Mouse (Mus musculus) forebrain, embryonic 15.5 days (tissue): Measurements from ENCODE around the gene Tmtc4. TPM values are rescaled to one million over a fixed set of nuclear protein-coding genes. Genes with fewer than 3 reads are reported as not detected.

Source experiments
- ATAC-seq: fragments of 200-750 bp; cut with Nextera tagmentation; replicated peaks from 2 replicates; pipeline ENCODE4 v1.8.0; 2017; ENCODE audit warnings: mild to moderate bottlenecking, moderate TSS enrichment, moderate library complexity
- H3K27ac ChIP-seq: fragments of 300-500 bp; sonication (generic); replicated peaks from 2 replicates; pipeline ENCODE4 v1.5.1; 2015; ENCODE audit warnings: mild to moderate bottlenecking, inconsistent platforms
- H3K27me3 ChIP-seq: fragments of 300-500 bp; sonication (generic); 2 replicates; pipeline ENCODE4 v1.6.1; 2015; ENCODE audit warnings: inconsistent platforms
- H3K36me3 ChIP-seq: fragments of 300-500 bp; sonication (generic); 2 replicates; pipeline ENCODE4 v1.6.1; 2015; ENCODE audit warnings: mild to moderate bottlenecking, inconsistent platforms
- H3K4me1 ChIP-seq: fragments of 300-500 bp; sonication (generic); 2 replicates; pipeline ENCODE4 v1.6.1; 2015; ENCODE audit warnings: inconsistent platforms
- H3K4me2 ChIP-seq: fragments of 300-500 bp; sonication (generic); replicated peaks from 2 replicates; pipeline ENCODE4 v1.6.1; 2015; ENCODE audit warnings: mild to moderate bottlenecking, inconsistent platforms
- H3K4me3 ChIP-seq: fragments of 300-500 bp; sonication (generic); 2 replicates; pipeline ENCODE4 v1.5.1; 2015; ENCODE audit warnings: mild to moderate bottlenecking, inconsistent platforms
- H3K9ac ChIP-seq: fragments of 300-500 bp; sonication (generic); replicated peaks from 2 replicates; pipeline ENCODE4 v1.6.1; 2015; ENCODE audit warnings: mild to moderate bottlenecking, inconsistent platforms
- H3K9me3 ChIP-seq: fragments of 300-500 bp; sonication (generic); 2 replicates; pipeline ENCODE4 v1.6.1; 2016; ENCODE audit warnings: inconsistent platforms
- WGBS: fragments of 180-500 bp; shearing (Covaris S2); methylation state at CpG from one replicate; pipeline ENCODE4 v1.1.7; 2015; ENCODE audit warnings: mixed read lengths; 5-methylcytosine and 5-hydroxymethylcytosine counted together
- polyA plus RNA-seq: library from polyadenylated mRNA; unstranded; fragments of >200 nt; fragmentation: Nextera tagmentation; extraction: Ambion mirVana; gene quantifications from 2 replicates; pipeline ENCODE4 v1.2.1, GENCODE M21; 2015

Tmtc4 gene
- polyA plus RNA-seq, 1 experiment from 2014 or later = 39.1 TPM

DNA sequence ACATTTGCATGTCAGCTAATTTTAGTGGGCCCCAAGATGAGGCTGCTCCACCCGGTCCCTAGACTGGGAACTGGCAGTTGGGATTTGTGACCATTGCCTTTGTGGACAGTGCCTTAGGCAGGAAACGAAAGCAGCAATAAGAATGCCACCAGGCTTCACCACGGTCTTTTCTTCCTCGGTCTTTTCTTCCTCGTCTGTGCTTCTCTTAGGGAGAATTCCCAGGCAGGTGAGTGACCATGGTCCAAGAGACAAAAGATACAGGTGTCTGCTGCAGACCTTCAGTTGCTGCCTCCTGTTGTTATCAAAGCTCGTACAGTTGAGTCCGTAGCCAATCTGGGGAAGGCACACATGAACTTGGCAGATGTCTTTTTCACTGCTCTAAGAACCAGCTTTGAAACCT is 103.5 kb downstream of the Tmtc4 start:
- Histone ChIP-seq H3K36me3 (no peaks in the 10 kb centered on the region), H3K4me3 (no peak overlapping the region), H3K9me3 (no peaks in the 10 kb centered on the region), H3K27ac (no peak overlapping the region), H3K4me1 (peaks cover 50% of the 10 kb centered on the region), H3K9ac (no peak overlapping the region), H3K27me3 (peaks cover 6% of the 10 kb centered on the region), H3K4me2 (no peak overlapping the region)
- ATAC-seq = no peak
- 61% methylated on average over 7 of the region's 7 CpGs for WGBS

DNA sequence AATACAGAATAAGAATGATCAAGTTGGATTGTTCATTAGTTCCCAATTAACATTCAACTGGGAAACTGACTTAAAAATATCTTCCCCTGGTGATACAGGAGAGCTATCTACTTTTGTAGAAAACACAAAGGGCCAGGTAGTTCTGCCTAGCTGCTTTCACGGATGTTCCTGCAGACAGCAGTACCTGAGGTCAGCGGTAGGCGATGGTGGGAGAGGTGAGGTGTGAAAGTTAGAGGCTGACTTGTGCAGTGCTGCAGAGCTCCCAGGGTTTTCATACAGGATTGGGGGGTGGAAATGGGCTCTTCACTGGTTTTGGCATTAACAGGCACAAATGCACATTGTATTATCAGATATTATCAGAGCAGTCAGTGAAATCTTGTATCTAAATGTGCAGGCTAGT is 106.0 kb downstream of the Tmtc4 start:
- peaks cover 36% of the 10 kb centered on the region for H3K4me1 ChIP-seq
- 93% methylated on average over 3 of the region's 3 CpGs for WGBS
- no peak overlapping the region for H3K4me2 ChIP-seq
- no peaks in the 10 kb centered on the region for H3K9me3 ChIP-seq
- H3K27me3 ChIP-seq = peaks cover 17% of the 10 kb centered on the region
- H3K4me3 ChIP-seq = no peak overlapping the region
- no peak overlapping the region for H3K27ac ChIP-seq
- no peak for ATAC-seq
- H3K36me3 ChIP-seq = no peaks in the 10 kb centered on the region
- no peak overlapping the region for H3K9ac ChIP-seq

DNA sequence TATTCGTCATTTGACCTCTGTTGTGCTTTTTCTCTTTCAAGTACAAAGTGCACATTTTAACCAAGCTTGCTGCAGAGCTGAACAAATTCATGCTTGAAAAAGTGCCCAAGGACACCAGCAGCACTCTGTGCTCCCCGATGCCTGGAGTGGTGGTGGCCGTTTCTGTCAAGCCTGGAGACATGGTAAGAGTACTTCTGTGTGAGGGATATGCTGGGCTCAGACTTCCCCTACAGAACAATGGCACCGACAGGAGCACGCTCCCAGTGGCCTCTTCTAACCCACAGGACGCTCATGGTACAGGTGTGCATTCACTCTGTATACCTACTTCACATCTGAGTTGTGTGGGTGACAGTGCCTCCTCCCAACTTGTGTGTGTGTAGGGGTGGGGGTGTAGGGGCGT is 107.1 kb downstream of the Tmtc4 start:
- no peak for ATAC-seq
- peaks cover 36% of the 10 kb centered on the region for H3K4me1 ChIP-seq
- H3K9me3 ChIP-seq = no peaks in the 10 kb centered on the region
- peaks cover 17% of the 10 kb centered on the region for H3K27me3 ChIP-seq
- H3K9ac ChIP-seq = no peak overlapping the region; the same call in 1 of the 2 replicates
- H3K27ac ChIP-seq = no peak overlapping the region
- WGBS = 65% methylated on average over 7 of the region's 7 CpGs
- H3K4me3 ChIP-seq = no peak overlapping the region
- H3K4me2 ChIP-seq = no peak overlapping the region
- H3K36me3 ChIP-seq = no peaks in the 10 kb centered on the region

DNA sequence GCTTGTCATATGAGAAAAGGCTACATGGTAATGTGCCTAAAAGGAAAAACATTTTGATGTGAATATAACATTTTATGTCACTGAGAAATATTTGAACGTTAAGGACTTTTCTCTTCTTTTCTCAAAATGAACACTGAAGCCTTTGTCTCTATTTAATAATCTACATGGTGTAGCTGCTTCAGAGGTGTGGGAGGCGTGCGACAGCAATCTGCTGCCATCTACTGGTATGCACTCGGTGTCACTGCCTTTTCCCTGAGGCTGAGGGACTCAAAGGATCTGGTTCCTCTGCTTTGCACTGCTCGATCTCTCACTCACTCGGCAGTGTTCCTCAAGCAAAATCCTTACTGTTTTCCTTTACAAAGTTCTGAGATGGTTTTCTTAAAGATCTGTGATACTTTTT is 107.7 kb downstream of the Tmtc4 start:
- H3K27ac ChIP-seq = peak overlapping the region; percentile 71; the same call in 1 of the 2 replicates
- H3K36me3 ChIP-seq = no peaks in the 10 kb centered on the region
- H3K9ac ChIP-seq = 0 out of 2 replicates have a peak overlapping the region, but pooled peaks have one; percentile 6
- H3K9me3 ChIP-seq = no peaks in the 10 kb centered on the region
- no peak overlapping the region for H3K4me2 ChIP-seq
- H3K27me3 ChIP-seq = peaks cover 17% of the 10 kb centered on the region
- H3K4me1 ChIP-seq = peaks cover 37% of the 10 kb centered on the region
- ATAC-seq = peak; percentile 91
- 3% methylated on average over 6 of the region's 6 CpGs for WGBS
- H3K4me3 ChIP-seq = no peak overlapping the region

DNA sequence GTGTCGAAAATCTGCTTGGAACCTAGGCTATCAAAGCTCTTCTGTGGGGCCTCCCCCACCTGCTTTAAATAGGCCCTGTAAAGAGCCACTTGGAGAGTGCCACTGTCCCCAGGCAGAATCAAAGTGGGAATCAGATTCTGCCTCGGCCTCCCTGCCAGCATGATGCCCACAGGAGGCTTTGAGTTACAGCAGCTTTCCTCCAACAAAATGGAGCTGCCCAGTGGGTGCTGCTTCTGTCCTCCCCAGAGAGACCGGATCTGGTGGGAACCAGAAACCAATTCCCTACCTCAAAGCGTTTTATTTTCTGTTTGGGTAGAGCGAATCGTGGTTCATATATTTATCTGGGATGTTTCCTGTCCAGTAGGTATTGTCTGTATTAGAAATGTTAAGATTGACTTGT is 108.2 kb downstream of the Tmtc4 start:
- Histone ChIP-seq H3K9me3 (no peaks in the 10 kb centered on the region), H3K27ac (peak overlapping the region; percentile 71), H3K4me2 (no peak overlapping the region), H3K4me3 (no peak overlapping the region), H3K36me3 (no peaks in the 10 kb centered on the region), H3K9ac (peak overlapping the region; percentile 6; the same call in 1 of the 2 replicates), H3K4me1 (peaks cover 42% of the 10 kb centered on the region), H3K27me3 (peaks cover 20% of the 10 kb centered on the region)
- 40% methylated on average over 6 of the region's 6 CpGs for WGBS
- peak; percentile 27; the same call in 1 of the 2 replicates for ATAC-seq

DNA sequence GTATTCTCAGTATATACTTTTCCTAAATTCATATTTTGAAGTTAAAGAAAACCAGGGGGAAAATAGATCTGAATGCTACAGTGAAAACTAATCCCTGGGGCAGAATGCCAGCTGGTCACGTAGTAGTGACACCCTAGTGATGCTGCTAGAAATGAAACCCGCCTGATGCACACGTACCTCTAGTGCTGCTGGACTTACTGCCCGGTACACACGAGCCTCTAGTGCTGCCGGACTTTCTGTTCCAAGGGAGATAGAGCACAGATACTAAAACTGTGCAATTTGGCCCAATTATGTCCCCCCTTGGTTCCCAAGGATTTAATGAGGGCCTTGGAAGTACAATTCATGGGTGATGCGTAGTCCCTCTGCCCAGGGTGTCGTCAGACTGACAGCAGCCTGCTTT is 108.8 kb downstream of the Tmtc4 start:
- H3K27ac ChIP-seq = peak overlapping the region; percentile 71
- no peak overlapping the region for H3K4me2 ChIP-seq
- peaks cover 48% of the 10 kb centered on the region for H3K4me1 ChIP-seq
- no peak overlapping the region for H3K9ac ChIP-seq
- ATAC-seq = no peak
- no peaks in the 10 kb centered on the region for H3K36me3 ChIP-seq
- H3K27me3 ChIP-seq = peaks cover 26% of the 10 kb centered on the region
- H3K9me3 ChIP-seq = no peaks in the 10 kb centered on the region
- 34% methylated on average over 8 of the region's 8 CpGs for WGBS
- H3K4me3 ChIP-seq = no peak overlapping the region

DNA sequence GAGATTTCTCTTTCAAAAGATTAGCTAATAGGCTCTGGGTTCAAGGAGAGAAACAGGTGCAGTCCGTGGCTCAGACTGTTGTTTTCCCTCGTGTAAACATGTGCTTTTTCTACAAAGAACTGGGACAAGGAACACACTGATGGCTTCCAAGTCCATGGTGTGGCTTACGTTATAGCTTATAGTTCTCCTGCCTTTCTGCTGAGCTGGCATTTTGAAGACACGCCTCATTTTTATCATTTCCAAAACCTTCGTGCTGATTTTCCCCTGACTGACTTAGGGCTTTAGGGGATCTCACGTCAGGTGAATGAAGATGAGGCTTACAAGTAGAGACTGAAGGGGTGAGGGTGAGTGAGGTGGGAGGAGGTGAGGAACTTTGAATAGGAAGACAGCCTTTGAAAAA is 111.2 kb downstream of the Tmtc4 start:
- ATAC-seq = no peak
- 66% methylated on average over 6 of the region's 6 CpGs for WGBS
- H3K27me3 ChIP-seq = peaks cover 29% of the 10 kb centered on the region
- H3K9me3 ChIP-seq = no peaks in the 10 kb centered on the region
- H3K4me3 ChIP-seq = no peak overlapping the region
- H3K36me3 ChIP-seq = no peaks in the 10 kb centered on the region
- peaks cover 59% of the 10 kb centered on the region for H3K4me1 ChIP-seq
- H3K4me2 ChIP-seq = no peak overlapping the region
- H3K27ac ChIP-seq = no peak overlapping the region
- no peak overlapping the region for H3K9ac ChIP-seq

DNA sequence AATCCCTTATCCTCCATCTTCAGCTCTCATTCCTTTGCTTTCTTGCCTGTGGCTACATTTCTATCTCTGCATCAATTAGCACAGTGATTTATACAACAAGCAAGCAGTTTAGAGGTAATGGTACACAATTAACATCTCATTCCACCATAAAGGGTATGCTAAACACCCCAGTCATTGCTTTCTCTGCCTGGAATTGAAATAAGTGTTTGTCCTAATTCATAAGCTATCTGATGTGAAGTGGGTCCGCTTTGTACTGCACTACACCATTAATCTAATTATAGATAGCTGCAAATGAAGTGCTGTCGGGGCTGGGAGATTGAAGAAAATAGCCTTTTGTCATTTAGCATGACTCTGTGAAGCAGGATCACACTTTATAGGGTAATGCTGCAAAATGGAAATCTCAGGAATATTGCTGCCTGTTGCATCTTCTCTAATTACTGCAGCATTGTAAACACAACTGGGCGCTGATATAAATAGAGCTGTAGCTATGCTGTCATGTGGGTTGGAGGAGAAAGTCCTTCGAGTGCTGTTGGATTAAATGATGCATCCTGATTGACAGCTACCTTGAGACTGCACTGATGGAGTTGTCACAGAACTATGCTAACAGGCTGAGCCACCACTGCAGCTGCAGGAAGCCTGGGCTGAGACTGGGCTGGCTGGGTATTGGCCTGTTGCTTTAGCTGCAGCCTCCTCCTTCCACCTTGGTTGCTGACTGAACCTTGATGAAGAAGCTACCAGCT is 111.8 kb downstream of the Tmtc4 start:
- H3K27me3 ChIP-seq = peaks cover 29% of the 10 kb centered on the region
- ATAC-seq = peak; percentile 78
- H3K4me2 ChIP-seq = 0 out of 2 replicates have a peak overlapping the region, but pooled peaks have one; percentile 3
- no peak overlapping the region for H3K9ac ChIP-seq
- no peak overlapping the region for H3K4me3 ChIP-seq
- H3K36me3 ChIP-seq = no peaks in the 10 kb centered on the region
- WGBS = 5% methylated on average over 4 of the region's 4 CpGs
- H3K9me3 ChIP-seq = no peaks in the 10 kb centered on the region
- peaks cover 59% of the 10 kb centered on the region for H3K4me1 ChIP-seq
- H3K27ac ChIP-seq = no peak overlapping the region

DNA sequence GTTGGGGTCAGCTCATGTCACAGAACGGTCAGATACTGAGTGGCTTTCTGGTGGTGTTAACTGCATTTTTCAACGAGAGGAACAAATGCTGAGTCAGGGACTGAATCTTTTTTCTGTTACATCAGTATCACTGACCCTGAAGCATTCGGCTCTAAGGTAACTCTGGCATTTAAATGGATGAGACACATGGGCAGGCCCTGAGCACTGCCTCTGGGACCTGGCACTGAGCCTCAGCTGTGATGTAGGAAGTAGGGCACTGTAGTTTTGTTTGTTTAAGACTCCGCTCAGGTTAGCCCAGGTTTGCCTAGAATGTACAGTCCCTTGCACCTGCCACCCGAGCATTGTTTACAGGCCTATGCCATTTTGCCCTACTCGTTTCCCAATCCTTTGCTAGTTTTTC is 114.0 kb downstream of the Tmtc4 start:
- Histone ChIP-seq H3K27me3 (peaks cover 26% of the 10 kb centered on the region), H3K4me2 (no peak overlapping the region), H3K4me3 (no peak overlapping the region), H3K27ac (no peak overlapping the region), H3K9me3 (no peaks in the 10 kb centered on the region), H3K36me3 (no peaks in the 10 kb centered on the region), H3K4me1 (peaks cover 48% of the 10 kb centered on the region), H3K9ac (no peak overlapping the region)
- ATAC-seq = no peak
- WGBS = 76% methylated on average over 6 of the region's 6 CpGs

Other genes with a start within 250 kb of the Tmtc4 start
- gene Ggact, start 70.3 kb downstream of the Tmtc4 start, polyA plus RNA-seq = 4.6 and 4.8 TPM in 2 replicates